Mouse (Mus musculus): Measurements from ENCODE around the gene Apol7b. TPM values are rescaled to one million over a fixed set of nuclear protein-coding genes. Genes with fewer than 3 reads are reported as not detected.
"Not testable (repeated sequence)": the region's sequence is repeated elsewhere in the genome, so short reads cannot be mapped to it uniquely, and the experiment has no call there.

The Apol7b gene
- total RNA-seq (2014; rRNA removed; ENCODE audit: low replicate concordance) (not detected in 2 replicates), polyA plus RNA-seq (2015; fragmentation: Nextera tagmentation; extraction: Ambion mirVana) (not detected in 2 replicates)

GRCm38 (mm10) chr15:77447392-77447791 lies at the start of gene Apol7b:
Apol7b (minus strand) TSS chr15:77447492.
- H3K27me3 ChIP-seq (ENCODE audit: control insufficient read depth, insufficient read depth, low read length); H3K27ac ChIP-seq (ENCODE audit: low read depth); DNase-seq (ENCODE audit: low spot score); H3K9ac ChIP-seq (replicated peaks; ENCODE audit: low read depth, low read length); H3K36me3 ChIP-seq (replicated peaks; ENCODE audit: control insufficient read depth, insufficient read depth, low read length); H3K4me1 ChIP-seq (ENCODE audit: control insufficient read depth, insufficient read depth); ATAC-seq (ENCODE audit: insufficient read depth, low read depth); H3K4me2 ChIP-seq (ENCODE audit: low read depth, low read length); H3K9me3 ChIP-seq (replicated peaks; ENCODE audit: control insufficient read depth, low read length); H3K4me3 ChIP-seq (ENCODE audit: low read depth, low read length): not testable (repeated sequence)
- WGBS = 78% methylated on average over 2 of the region's 2 CpGs

GRCm38 (mm10) chr15:77494694-77495093 lies 47.4 kb upstream of the Apol7b start:
- not testable (repeated sequence) for H3K27ac ChIP-seq (ENCODE audit: low read depth); H3K9me3 ChIP-seq (replicated peaks; ENCODE audit: control insufficient read depth, low read length); H3K36me3 ChIP-seq (replicated peaks; ENCODE audit: control insufficient read depth, insufficient read depth, low read length); H3K27me3 ChIP-seq (ENCODE audit: control insufficient read depth, insufficient read depth, low read length); H3K4me2 ChIP-seq (ENCODE audit: low read depth, low read length); DNase-seq (ENCODE audit: low spot score); H3K4me1 ChIP-seq (ENCODE audit: control insufficient read depth, insufficient read depth); ATAC-seq (ENCODE audit: insufficient read depth, low read depth); H3K4me3 ChIP-seq (ENCODE audit: low read depth, low read length); H3K9ac ChIP-seq (replicated peaks; ENCODE audit: low read depth, low read length)
- 62% methylated on average over 1 of the region's 1 CpGs for WGBS

- DNase-seq (ENCODE audit: low spot score); H3K4me3 ChIP-seq (ENCODE audit: low read depth, low read length); H3K9me3 ChIP-seq (replicated peaks; ENCODE audit: control insufficient read depth, low read length); ATAC-seq (ENCODE audit: insufficient read depth, low read depth); H3K4me1 ChIP-seq (ENCODE audit: control insufficient read depth, insufficient read depth); H3K4me2 ChIP-seq (ENCODE audit: low read depth, low read length); H3K27ac ChIP-seq (ENCODE audit: low read depth); H3K27me3 ChIP-seq (ENCODE audit: control insufficient read depth, insufficient read depth, low read length); H3K36me3 ChIP-seq (replicated peaks; ENCODE audit: control insufficient read depth, insufficient read depth, low read length); H3K9ac ChIP-seq (replicated peaks; ENCODE audit: low read depth, low read length): not testable (repeated sequence)
- WGBS = no CpG with 5 or more reads among the region's 1 CpGs
Measured at GRCm38 (mm10) chr15:77493181-77493580, 45.9 kb upstream of the Apol7b start.

GRCm38 (mm10) chr15:77482140-77482794 lies 35.0 kb upstream of the Apol7b start:
- no peak for TF ChIP-seq EP300 (IDR thresholded peaks at IDR 0.05; ENCODE audit: low read depth)
- no peak for TF ChIP-seq CTCF (IDR thresholded peaks at IDR 0.05; ENCODE audit: low read depth)
- WGBS = 63% methylated on average over 4 of the region's 4 CpGs
- DNase-seq (ENCODE audit: low spot score) (no peak), ATAC-seq (ENCODE audit: insufficient read depth, low read depth) (no peak)
- no peaks in the 10 kb centered on the region for H3K9me3 ChIP-seq (replicated peaks; ENCODE audit: control insufficient read depth, low read length)
- H3K4me2 ChIP-seq (ENCODE audit: low read depth, low read length) = no peak overlapping the region
- H3K27me3 ChIP-seq (ENCODE audit: control insufficient read depth, insufficient read depth, low read length) = no peaks in the 10 kb centered on the region
- no peak overlapping the region for H3K27ac ChIP-seq (ENCODE audit: low read depth)
- H3K4me3 ChIP-seq (ENCODE audit: low read depth, low read length) = no peak overlapping the region
- no peaks in the 10 kb centered on the region for H3K36me3 ChIP-seq (replicated peaks; ENCODE audit: control insufficient read depth, insufficient read depth, low read length)
- H3K4me1 ChIP-seq (ENCODE audit: control insufficient read depth, insufficient read depth) = no peaks in the 10 kb centered on the region
- no peak overlapping the region for H3K9ac ChIP-seq (replicated peaks; ENCODE audit: low read depth, low read length)

GRCm38 (mm10) chr15:77476693-77477092 lies 29.4 kb upstream of the Apol7b start, which contains the start of gene Apol10a:
Apol10a (plus strand) TSS chr15:77477047.
- not testable (repeated sequence) for DNase-seq (ENCODE audit: low spot score); ATAC-seq (ENCODE audit: insufficient read depth, low read depth); H3K27me3 ChIP-seq (ENCODE audit: control insufficient read depth, insufficient read depth, low read length); H3K4me3 ChIP-seq (ENCODE audit: low read depth, low read length); H3K4me1 ChIP-seq (ENCODE audit: control insufficient read depth, insufficient read depth); H3K4me2 ChIP-seq (ENCODE audit: low read depth, low read length); H3K9ac ChIP-seq (replicated peaks; ENCODE audit: low read depth, low read length); H3K36me3 ChIP-seq (replicated peaks; ENCODE audit: control insufficient read depth, insufficient read depth, low read length); H3K9me3 ChIP-seq (replicated peaks; ENCODE audit: control insufficient read depth, low read length); H3K27ac ChIP-seq (ENCODE audit: low read depth)
- 54% methylated on average over 2 of the region's 2 CpGs for WGBS

- not testable (repeated sequence) for H3K4me1 ChIP-seq (ENCODE audit: control insufficient read depth, insufficient read depth); H3K27ac ChIP-seq (ENCODE audit: low read depth); H3K9me3 ChIP-seq (replicated peaks; ENCODE audit: control insufficient read depth, low read length); H3K9ac ChIP-seq (replicated peaks; ENCODE audit: low read depth, low read length); H3K4me2 ChIP-seq (ENCODE audit: low read depth, low read length); DNase-seq (ENCODE audit: low spot score); H3K27me3 ChIP-seq (ENCODE audit: control insufficient read depth, insufficient read depth, low read length); ATAC-seq (ENCODE audit: insufficient read depth, low read depth); H3K36me3 ChIP-seq (replicated peaks; ENCODE audit: control insufficient read depth, insufficient read depth, low read length); H3K4me3 ChIP-seq (ENCODE audit: low read depth, low read length)
- 79% methylated on average over 7 of the region's 7 CpGs for WGBS
Measured at GRCm38 (mm10) chr15:77474699-77475390, 27.6 kb upstream of the Apol7b start.

Data from heart, postnatal 0 days (tissue).